Mouse (Mus musculus): ENCODE measurements at regions not wholly inside any gene's neighbourhood (a gene's known extent, or its start where the extent isn't known, plus 50 kb on each side); places are given as distances from the start of the nearest gene placed in this dataset.

- TF ChIP-seq POLR2A (IDR thresholded peaks at IDR 0.05; ENCODE audit: extremely low read depth, insufficient read depth, low read length) (no peak), CTCF (IDR thresholded peaks at IDR 0.05; ENCODE audit: low read depth, low read length) (no peak)
Measured at GRCm38 (mm10) chr14:120720464-120721445, 190.3 kb upstream of the Ipo5 start.

Data from liver, adult 2 months (tissue).